Mouse (Mus musculus) MEL (cell line): ENCODE data around the gene F2r. TPM values are rescaled to one million over a fixed set of nuclear protein-coding genes. Genes with fewer than 3 reads are reported as not detected.

ENCODE experiments used
- DNase-seq: peaks from one replicate; pipeline ENCODE4 v3.0.0; 2011; ENCODE audit warnings: low read depth, low spot score
- H3K27ac ChIP-seq: 2 replicates; pipeline ENCODE4 v1.5.1; 2012; ENCODE audit warnings: low read depth, mild to moderate bottlenecking, control low read depth, low read length, moderate library complexity; ENCODE audit not compliant: control insufficient read depth
- H3K27me3 ChIP-seq, 2 experiments: fragments of 150-350 bp in 1 of 2; sonication (generic) in 1 of 2; 2 replicates each; pipeline ENCODE4 v1.6.1; 2012; ENCODE audit warnings: low read length in 2 of 2, mild to moderate bottlenecking in 2 of 2, improper control_type of control experiment in 1 of 2, moderate library complexity in 1 of 2; ENCODE audit not compliant: insufficient read depth in 2 of 2, control insufficient read depth in 1 of 2
- H3K36me3 ChIP-seq, 2 experiments: 2 replicates each; pipeline ENCODE4 v1.6.1; 2012 to 2014; ENCODE audit warnings: low read length in 2 of 2, improper control_type of control experiment in 1 of 2, inconsistent platforms in 1 of 2, mild to moderate bottlenecking in 1 of 2; ENCODE audit not compliant: insufficient read depth in 2 of 2, control insufficient read depth in 1 of 2
- H3K4me1 ChIP-seq, 2 experiments: fragments of 150-350 bp in 1 of 2; sonication (generic) in 1 of 2; 2 replicates each; pipeline ENCODE4 v1.6.1; 2012; ENCODE audit warnings: low read length in 2 of 2, improper control_type of control experiment in 1 of 2, mild to moderate bottlenecking in 1 of 2; ENCODE audit not compliant: insufficient read depth in 2 of 2, control insufficient read depth in 1 of 2
- H3K4me3 ChIP-seq, 2 experiments: fragments of 150-350 bp in 1 of 2; sonication (generic) in 1 of 2; 2 replicates each; pipeline ENCODE4 v1.5.1; 2012; ENCODE audit warnings: low read depth in 2 of 2, low read length in 2 of 2, mild to moderate bottlenecking in 2 of 2, moderate library complexity in 2 of 2, control low read depth in 1 of 2, improper control_type of control experiment in 1 of 2; ENCODE audit not compliant: control insufficient read depth in 1 of 2, insufficient read depth in 1 of 2
- H3K79me2 ChIP-seq: 2 replicates; pipeline ENCODE4 v1.6.1; 2012; ENCODE audit warnings: mild to moderate bottlenecking, low read length, moderate library complexity; ENCODE audit not compliant: control insufficient read depth, poor library complexity, insufficient read depth
- H3K9ac ChIP-seq: 2 replicates; pipeline ENCODE4 v1.6.1; 2012; ENCODE audit warnings: low read depth, mild to moderate bottlenecking, control low read depth, low read length, moderate library complexity; ENCODE audit not compliant: control insufficient read depth, poor library complexity, severe bottlenecking
- H3K9me3 ChIP-seq: fragments of 150-350 bp; sonication (generic); replicated peaks from 2 replicates; pipeline ENCODE4 v1.6.1; 2012; ENCODE audit warnings: mild to moderate bottlenecking, low read length, improper control_type of control experiment, moderate library complexity; ENCODE audit not compliant: insufficient read depth
- CHD1 ChIP-seq: IDR thresholded peaks from 2 replicates; pipeline ENCODE4 v1.6.1; 2012; ENCODE audit warnings: low read depth, mild to moderate bottlenecking, inconsistent platforms, low read length, improper control_type of control experiment
- E2F4 ChIP-seq: IDR thresholded peaks from 2 replicates; pipeline ENCODE4 v1.6.1; 2011; ENCODE audit warnings: low read depth, low read length, improper control_type of control experiment, borderline replicate concordance
- ELF1 ChIP-seq: IDR thresholded peaks from 2 replicates; pipeline ENCODE4 v1.6.1; 2014; ENCODE audit warnings: low read depth, mild to moderate bottlenecking, inconsistent platforms, low read length, improper control_type of control experiment, moderate library complexity
- EP300 ChIP-seq, 2 experiments: IDR thresholded peaks; 2 replicates each; pipeline ENCODE4 v1.6.1; 2011; ENCODE audit warnings: improper control_type of control experiment in 2 of 2, low read length in 2 of 2, low read depth in 1 of 2, mild to moderate bottlenecking in 1 of 2
- HCFC1 ChIP-seq: IDR thresholded peaks from 2 replicates; pipeline ENCODE4 v1.6.1; 2012; ENCODE audit warnings: low read depth, mild to moderate bottlenecking, inconsistent platforms, low read length, improper control_type of control experiment, moderate library complexity
- JUND ChIP-seq: IDR thresholded peaks from 2 replicates; pipeline ENCODE4 v1.6.1; 2011; ENCODE audit warnings: low read depth, mild to moderate bottlenecking, improper control_type of control experiment, low read length
- KAT2A ChIP-seq: conservative IDR thresholded peaks from 2 replicates; pipeline ENCODE4 v1.6.1; 2012; ENCODE audit warnings: low read depth, low read length, improper control_type of control experiment, inconsistent platforms
- MAZ ChIP-seq: IDR thresholded peaks from 2 replicates; pipeline ENCODE4 v1.6.1; 2012; ENCODE audit warnings: low read depth, mild to moderate bottlenecking, inconsistent platforms, low read length, improper control_type of control experiment
- MYB ChIP-seq: IDR thresholded peaks from 2 replicates; pipeline ENCODE4 v1.6.1; 2011; ENCODE audit warnings: mild to moderate bottlenecking, low read depth, low read length, improper control_type of control experiment
- NRF1 ChIP-seq: IDR thresholded peaks from 2 replicates; pipeline ENCODE4 v1.6.1; 2014; ENCODE audit warnings: low read depth, mild to moderate bottlenecking, inconsistent platforms, low read length, improper control_type of control experiment, moderate library complexity; ENCODE audit not compliant: poor library complexity, insufficient read depth, severe bottlenecking
- POLR2A ChIP-seq, 2 experiments: IDR thresholded peaks; 2 replicates each; pipeline ENCODE4 v1.6.1; 2011 to 2012; ENCODE audit warnings: low read length in 2 of 2, mild to moderate bottlenecking in 2 of 2, control low read depth in 1 of 2, improper control_type of control experiment in 1 of 2, low read depth in 1 of 2, moderate library complexity in 1 of 2; ENCODE audit not compliant: control insufficient read depth in 1 of 2, insufficient read depth in 1 of 2, poor library complexity in 1 of 2
- POLR2AphosphoS2 ChIP-seq: IDR thresholded peaks from 2 replicates; pipeline ENCODE4 v1.6.1; 2011; ENCODE audit warnings: low read length, improper control_type of control experiment
- RAD21 ChIP-seq: IDR thresholded peaks from 2 replicates; pipeline ENCODE4 v1.6.1; 2011; ENCODE audit warnings: mild to moderate bottlenecking, low read depth, low read length, improper control_type of control experiment
- RCOR1 ChIP-seq: IDR thresholded peaks from 2 replicates; pipeline ENCODE4 v1.6.1; 2012; ENCODE audit warnings: low read depth, mild to moderate bottlenecking, inconsistent platforms, low read length, improper control_type of control experiment
- SMC3 ChIP-seq: IDR thresholded peaks from 2 replicates; pipeline ENCODE4 v1.6.1; 2011; ENCODE audit warnings: low read depth, low read length, improper control_type of control experiment
- TBP ChIP-seq: IDR thresholded peaks from 2 replicates; pipeline ENCODE4 v1.8.0; 2011; ENCODE audit warnings: low read depth, low read length, improper control_type of control experiment
- TCF12 ChIP-seq: IDR thresholded peaks from 2 replicates; pipeline ENCODE4 v1.6.1; 2014; ENCODE audit warnings: low read depth, mild to moderate bottlenecking, inconsistent platforms, low read length, improper control_type of control experiment, moderate library complexity
- UBTF ChIP-seq: IDR thresholded peaks from 2 replicates; pipeline ENCODE4 v1.6.1; 2012; ENCODE audit warnings: low read depth, mild to moderate bottlenecking, inconsistent platforms, low read length, improper control_type of control experiment, moderate library complexity, borderline replicate concordance; ENCODE audit not compliant: insufficient read depth
- ZKSCAN1 ChIP-seq: IDR thresholded peaks from 2 replicates; pipeline ENCODE4 v1.6.1; 2012; ENCODE audit warnings: low read depth, mild to moderate bottlenecking, inconsistent platforms, low read length, improper control_type of control experiment, moderate library complexity
- ZMIZ1 ChIP-seq: IDR thresholded peaks from 2 replicates; pipeline ENCODE4 v1.6.1; 2012; ENCODE audit warnings: low read depth, mild to moderate bottlenecking, inconsistent platforms, low read length, improper control_type of control experiment, moderate library complexity
- polyA plus RNA-seq, 2 experiments: library from polyadenylated mRNA; stranded (reverse) in 1 of 2; unstranded in 1 of 2; fragments of >175 nt in 1 of 2; fragments of >200 nt in 1 of 2; gene quantifications; 2 replicates each; pipeline versions ENCODE4 v1.2.1 to v1.2.4; 2012; ENCODE audit warnings: low replicate concordance in 2 of 2, low read depth in 1 of 2; ENCODE audit not compliant: insufficient read length in 2 of 2, insufficient read depth in 1 of 2, missing spikeins in 1 of 2
- total RNA-seq: library from RNA; depleted of rRNA; stranded (reverse); fragments of 300-350 nt; gene quantifications from 2 replicates; pipeline ENCODE4 v1.2.3, GENCODE M21; 2012

The F2r gene
- total and polyA plus RNA-seq, 3 experiments: 19.1 to 32.7 TPM; not detected in 1

DNA sequence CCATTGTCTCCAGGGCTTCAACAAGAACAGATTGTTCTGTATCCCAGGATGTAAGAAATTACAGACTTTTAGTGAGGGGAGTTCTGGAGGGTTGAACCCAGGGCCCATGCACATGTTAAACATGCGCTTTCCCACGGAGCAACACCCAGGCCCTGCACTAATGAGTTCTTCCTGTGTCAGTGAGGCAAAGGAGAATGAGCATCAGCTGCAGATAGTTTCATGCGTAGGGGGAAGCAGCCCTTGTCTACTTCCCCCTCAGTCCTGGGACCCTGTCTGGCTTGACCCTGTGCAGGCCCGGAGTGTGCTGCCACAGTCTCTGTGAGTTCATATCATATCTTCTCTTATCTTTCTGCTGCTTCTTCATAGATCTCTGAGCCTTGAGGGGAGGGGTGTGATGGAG is 29.0 kb upstream of the F2r start:
- Histone ChIP-seq H3K27ac (no peak overlapping the region), H3K4me3 (no peak overlapping the region), H3K27me3 (no peaks in the 10 kb centered on the region), H3K36me3 (no peaks in the 10 kb centered on the region; a peak in 1 of 4 replicates), H3K9ac (no peak overlapping the region), H3K9me3 (no peaks in the 10 kb centered on the region), H3K79me2 (no peaks in the 10 kb centered on the region), H3K4me1 (peaks cover 0 to 9% of the 10 kb centered on the region in 2 experiments; a peak in 2 of 4 replicates)
- TF ChIP-seq NRF1: no peak
- no peak for TF ChIP-seq TCF12
- TF ChIP-seq ELF1: no peak
- no peak for TF ChIP-seq RAD21
- no peak for TF ChIP-seq MYB
- no peak for TF ChIP-seq SMC3
- DNase-seq: no peak

GRCm38 (mm10) chr13:95646687-95647111 is 28.4 kb upstream of the F2r start:
- Histone ChIP-seq H3K36me3 (no peaks in the 10 kb centered on the region; a peak in 1 of 4 replicates), H3K27ac (no peak overlapping the region), H3K4me1 (peaks cover 0 to 4% of the 10 kb centered on the region in 2 experiments; a peak in 2 of 4 replicates), H3K79me2 (no peaks in the 10 kb centered on the region), H3K9me3 (no peaks in the 10 kb centered on the region), H3K4me3 (no peak overlapping the region)
- no peak for DNase-seq
- TF ChIP-seq TBP (no peak), HCFC1 (no peak), KAT2A (no peak), SMC3 (no peak), UBTF (no peak), POLR2AphosphoS2 (no peak), E2F4 (no peak), JUND (no peak), ZMIZ1 (no peak), MAZ (no peak), ELF1 (no peak), POLR2A (IDR thresholded peaks at IDR 0.05; ENCODE audit: control insufficient read depth in 1 of 2, insufficient read depth in 1 of 2, low read depth in 1 of 2, low read length in 2 of 2, poor library complexity in 1 of 2) (no peak), ZKSCAN1 (no peak), EP300 (IDR thresholded peaks at IDR 0.05; ENCODE audit: low read depth in 1 of 2, low read length in 2 of 2) (no peak), RCOR1 (no peak), CHD1 (no peak)
- TF ChIP-seq, all 39 proteins: peak for 0
- Histone ChIP-seq H3K27me3 (no peaks in the 10 kb centered on the region), H3K9ac (no peak overlapping the region)
